Mouse (Mus musculus) brain, embryonic 18.5 days (tissue): ENCODE measurements around the gene Alcam.

ENCODE experiments used
- DNase-seq: peaks from one replicate; pipeline ENCODE4 v3.0.0-alpha.2; 2012; ENCODE audit warnings: low read depth, low spot score

The Alcam gene

DNA sequence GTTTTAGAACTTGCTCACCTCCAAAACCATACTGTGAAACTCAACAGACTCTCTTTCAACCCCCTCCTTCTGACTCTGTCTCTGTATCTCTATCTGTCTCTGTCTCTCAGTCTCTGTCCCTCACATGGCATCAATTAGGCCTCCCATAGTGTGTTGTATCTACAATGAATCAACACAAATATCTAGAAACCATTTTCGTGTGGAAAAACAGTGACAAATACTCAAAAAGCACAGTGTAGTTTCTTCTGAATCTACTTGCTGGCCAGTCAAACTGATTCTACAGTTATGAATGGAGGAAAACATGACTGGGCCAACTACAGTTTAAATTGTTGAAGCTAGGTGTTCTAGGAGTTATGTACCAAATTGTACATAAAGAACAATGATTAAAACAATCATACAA lies 10.8 kb downstream of the Alcam start:
- DNase-seq, result no peak

DNA sequence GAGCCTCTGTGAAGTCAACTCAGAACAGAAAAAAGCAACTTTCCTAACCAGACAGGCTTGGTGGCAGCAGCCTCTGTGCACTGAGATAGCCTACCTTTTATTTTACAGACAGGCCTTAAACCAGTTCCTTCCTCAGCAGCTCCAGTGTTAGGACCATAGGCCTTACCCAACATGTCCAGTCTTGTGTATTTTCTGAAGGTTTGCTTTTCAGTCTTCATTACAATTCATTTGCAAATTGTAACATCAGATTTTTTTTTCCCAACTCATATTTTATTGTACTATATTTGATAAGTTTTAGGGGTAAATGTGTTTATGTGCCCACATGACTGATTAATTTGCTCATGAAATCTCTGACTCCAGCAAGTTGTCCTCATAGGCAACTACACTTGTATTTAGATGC lies 14.3 kb downstream of the Alcam start:
- no peak for DNase-seq

DNA sequence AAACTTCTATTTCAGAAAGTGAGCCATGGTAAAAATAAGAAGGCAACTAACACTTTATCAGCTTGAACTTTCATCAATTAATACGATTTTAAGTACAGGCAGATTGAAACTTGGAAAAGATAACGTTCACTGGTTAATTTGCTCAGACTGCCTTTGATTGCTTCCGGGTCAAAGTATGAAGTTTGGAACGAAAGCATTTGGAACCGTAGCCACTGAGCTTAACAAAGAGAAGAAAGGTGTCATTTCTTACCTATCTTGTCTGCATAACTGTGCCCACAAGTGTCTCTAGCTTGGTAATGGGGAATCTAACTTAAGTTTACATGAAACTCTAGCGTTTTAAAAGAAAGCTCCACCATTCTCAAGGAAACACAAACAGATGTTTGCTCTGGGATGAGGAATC lies 14.9 kb downstream of the Alcam start:
- DNase-seq, result no peak

DNA sequence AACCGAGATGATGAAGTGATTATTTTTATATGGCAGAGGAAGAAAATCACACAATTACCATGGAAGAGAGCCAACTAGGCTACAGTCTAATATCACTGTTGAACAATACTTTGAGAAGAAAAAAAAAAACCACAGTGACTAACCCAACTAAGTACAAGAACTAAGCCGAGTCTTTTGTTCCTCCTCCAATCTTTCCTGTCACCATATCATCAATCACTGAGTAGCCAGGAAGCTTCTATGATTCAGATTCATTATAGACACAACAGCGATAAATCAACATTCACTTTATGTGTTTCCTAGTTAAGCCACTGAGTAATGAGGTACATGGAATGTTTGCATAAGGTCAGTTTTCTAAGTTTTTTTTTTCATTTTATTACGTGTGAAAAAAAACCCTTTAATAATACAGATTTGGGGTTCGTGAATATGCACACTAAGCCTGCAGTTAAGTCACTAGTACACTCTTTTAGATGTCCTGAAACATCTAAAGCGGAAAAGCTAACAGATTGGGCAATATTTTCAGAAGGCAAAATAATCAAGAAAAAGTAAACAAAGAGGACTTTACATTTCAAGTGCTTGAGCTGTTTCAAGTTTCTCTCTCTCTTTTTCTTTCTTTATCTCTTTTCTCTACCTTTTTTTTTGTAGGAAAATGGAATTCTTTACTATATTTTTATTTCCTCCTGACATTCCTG lies 15.5 kb downstream of the Alcam start:
- DNase-seq, result no peak

DNA sequence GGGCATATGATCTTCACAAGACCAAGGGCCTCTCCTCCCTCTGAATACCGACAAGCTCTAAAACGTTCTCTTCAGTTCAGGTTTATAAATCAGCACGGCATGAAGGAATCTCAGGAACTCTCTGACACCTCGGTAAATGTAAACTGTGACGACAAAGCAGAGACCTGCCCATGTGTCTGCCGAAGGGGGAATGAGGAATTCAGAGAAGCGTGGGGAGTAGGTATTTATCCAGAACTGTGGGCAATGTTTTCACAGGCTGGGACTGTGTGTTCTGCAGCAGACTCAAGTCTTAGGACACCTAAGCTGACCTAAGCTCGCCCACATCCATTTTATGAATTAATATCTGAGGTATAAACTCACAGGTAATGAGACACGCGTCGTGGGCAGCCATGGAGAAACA lies 20.7 kb downstream of the Alcam start:
- no peak for DNase-seq

DNA sequence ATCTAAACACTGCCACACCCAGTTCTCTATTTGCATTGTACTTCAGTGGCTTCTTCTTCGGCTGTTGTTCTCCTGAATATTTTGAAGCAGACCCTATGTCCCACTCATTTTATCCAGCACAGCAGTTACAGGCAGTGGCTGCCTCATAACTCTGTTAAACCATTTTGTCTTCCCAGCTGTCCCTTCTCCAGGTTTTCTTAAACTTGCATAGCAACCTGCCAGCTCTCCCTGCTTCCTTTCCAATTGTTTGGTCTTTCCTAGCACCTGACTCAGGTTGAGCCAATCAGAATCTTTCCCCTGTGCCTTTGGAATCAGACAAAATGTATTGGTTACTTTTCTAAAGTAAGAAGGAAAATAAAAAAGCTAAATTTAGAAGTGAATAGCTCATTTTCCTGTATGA lies 21.8 kb downstream of the Alcam start:
- DNase-seq, result no peak

DNA sequence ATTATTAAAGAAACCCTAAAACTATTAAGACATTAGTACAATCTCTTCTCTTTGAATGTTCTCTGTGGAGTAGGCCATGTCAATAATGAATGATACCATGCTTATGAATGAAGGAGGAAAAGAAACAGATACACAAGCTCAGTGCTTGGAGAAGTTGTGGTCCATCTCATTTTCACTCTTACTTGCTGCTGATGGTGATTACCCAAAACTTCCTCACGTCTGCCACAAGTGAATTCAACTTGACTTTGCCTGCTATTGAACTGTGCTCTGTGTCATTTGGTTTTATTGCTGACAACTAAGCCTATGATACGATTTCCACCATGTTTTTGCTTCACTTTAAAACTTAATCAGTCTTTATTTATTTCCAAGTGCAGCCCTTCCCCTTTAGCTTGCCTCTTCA lies 22.3 kb downstream of the Alcam start:
- DNase-seq, result no peak

DNA sequence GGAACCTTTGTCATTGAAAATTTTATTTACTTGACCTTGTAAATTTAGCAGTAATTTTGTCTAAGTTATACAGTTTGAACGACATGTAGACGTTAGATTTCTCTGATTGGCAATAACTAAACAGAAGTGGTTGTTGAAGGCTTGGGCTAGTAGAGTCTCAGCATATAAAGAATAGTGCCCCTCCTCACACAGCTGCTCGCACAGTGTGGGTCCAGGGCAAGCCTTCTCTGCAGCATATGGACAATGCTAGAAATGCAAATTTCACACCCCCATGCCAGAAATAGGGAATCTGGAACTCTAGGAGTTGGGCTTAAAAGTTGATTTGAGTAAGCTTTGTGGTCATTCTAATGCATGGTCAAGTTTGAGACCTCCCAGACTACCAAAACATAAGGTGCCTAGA lies 23.8 kb downstream of the Alcam start:
- DNase-seq, result no peak

DNA sequence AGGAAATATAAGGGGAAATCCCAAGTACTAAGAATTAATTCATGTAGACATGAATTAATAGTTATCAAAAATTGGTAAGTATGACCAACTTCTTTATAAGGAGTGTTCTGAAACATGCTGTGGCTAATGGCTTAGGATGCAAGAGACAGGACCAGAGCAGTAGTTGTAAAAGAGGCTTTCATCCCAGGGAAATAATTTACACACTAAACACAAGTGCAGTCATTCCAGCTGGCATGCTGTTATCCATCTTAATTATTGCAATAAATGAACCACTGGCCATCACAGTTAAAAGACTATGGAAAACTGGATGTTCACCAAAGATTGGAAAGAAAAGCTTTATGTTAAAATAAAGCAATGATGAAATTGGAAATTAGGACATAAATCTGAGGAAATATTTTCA lies 24.2 kb downstream of the Alcam start:
- DNase-seq, result no peak

DNA sequence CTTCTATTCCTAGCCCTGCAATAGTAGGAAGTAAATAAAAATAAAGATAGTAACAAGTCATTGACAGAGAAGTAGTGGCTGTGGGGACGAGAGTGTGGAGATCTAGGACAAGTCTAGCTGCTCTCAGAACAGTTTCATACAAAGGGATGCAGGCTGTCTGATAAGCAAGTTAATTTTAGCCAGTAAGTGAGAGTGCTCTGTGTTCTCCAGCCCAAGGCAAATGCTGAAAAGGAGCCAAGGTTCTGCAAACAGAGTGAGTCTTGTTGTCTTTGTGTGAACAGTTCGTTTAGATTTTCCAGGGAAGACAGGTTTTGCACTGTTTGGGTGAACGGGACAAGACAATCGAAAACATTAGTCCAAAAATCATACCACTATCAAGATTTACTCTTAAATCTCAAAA lies 25.4 kb downstream of the Alcam start:
- no peak for DNase-seq

DNA sequence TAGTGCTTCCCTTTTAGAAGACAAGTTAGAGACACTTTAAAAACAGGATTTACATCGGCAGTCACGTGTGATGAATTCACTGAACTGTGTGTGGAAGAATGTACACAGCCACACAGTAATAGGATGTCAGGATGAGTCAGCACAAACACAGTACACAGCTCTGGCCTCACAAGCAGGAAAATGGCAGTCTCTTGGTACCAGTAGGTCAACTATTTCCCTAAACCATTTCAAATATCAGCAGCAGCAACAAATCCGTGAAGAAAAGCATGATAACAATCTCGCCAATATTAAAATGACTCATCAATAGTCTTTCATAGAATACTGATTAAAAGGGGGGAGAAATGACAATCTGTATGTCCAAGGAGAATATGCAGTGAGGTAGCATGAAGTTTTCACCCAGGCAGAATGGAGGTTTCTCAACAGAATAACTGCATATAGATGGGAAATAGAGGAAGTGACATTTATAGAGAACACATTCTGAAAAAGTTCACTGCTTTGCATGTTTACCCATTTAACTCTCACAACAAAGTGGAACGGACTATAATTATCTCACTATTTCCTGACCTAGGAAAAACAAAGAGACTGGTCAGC lies 35.2 kb downstream of the Alcam start:
- no peak for DNase-seq

DNA sequence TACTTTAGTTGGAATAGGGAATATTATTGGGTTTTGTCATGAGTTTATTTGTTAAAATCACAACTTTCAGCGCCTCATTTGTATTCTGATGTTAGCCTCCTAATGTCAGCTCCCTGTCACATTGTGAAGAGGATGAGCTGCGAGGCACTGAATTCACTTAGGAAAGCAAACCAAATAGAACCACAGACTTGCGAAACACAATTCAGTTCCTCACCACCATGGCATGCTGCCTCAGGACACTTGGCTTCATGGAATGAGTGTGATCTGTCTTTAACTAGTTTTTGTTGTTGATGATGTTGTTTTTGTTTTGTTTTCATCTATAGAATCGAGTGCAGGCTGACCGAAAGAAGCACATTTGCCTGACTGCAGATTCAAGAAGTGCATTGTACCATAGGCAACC lies 35.9 kb downstream of the Alcam start:
- no peak for DNase-seq

DNA sequence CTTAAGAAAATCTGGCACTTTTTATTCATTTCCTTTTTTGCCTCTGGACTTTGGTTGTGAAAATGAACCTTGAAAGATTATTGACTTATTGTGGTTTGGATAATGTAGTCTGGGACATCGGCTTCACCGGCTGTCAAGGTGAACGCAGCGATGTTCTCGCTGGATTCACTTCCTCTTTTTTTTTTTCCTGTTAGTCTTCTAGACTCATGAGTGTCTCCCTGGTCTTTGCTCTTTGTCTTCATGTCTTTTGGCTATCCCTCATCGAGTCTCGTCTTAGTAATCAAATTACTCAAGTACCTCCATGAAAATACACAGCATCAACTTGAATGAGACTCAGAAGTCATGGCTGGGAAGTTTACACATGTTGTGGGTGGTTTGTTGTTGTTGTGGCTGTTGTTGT lies 36.7 kb downstream of the Alcam start:
- no peak for DNase-seq

DNA sequence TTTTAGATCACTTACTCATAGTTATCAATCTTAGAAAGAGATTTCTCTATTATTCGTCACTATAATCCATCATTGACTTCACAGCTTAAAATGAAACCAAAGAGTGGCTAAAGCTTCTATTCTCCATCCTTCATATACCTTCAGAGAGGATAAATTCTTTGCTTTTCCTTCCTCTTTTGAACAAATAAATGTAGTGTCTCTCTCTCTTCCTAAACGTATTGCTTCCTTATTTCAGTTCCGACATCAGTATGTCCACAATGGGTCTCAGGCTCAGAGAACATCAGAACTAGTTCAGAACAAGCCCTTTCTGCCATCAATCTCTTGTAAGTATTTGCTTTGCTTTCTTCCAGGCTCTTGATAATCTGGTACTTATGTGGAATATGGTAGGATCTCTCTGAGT lies 40.2 kb downstream of the Alcam start:
- no peak for DNase-seq

DNA sequence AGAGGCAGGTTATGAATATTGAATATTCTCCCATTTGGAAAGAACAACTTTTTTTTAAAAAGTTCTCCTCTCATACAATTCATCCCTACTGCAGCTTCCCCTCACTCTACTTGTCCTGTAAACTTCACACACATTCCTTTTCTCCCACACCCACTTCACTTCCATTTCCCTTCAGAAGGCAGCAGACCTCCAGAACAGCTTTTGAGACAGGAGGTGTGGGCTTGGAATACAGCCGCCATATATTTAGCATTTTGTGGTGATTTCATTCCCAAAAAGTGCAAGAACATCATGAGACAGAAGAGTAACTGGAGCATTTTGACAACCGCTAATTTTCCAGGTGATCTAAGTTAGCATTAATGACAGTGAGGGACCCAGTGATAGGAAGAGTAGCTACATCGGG lies 47.8 kb downstream of the Alcam start:
- DNase-seq, result no peak

DNA sequence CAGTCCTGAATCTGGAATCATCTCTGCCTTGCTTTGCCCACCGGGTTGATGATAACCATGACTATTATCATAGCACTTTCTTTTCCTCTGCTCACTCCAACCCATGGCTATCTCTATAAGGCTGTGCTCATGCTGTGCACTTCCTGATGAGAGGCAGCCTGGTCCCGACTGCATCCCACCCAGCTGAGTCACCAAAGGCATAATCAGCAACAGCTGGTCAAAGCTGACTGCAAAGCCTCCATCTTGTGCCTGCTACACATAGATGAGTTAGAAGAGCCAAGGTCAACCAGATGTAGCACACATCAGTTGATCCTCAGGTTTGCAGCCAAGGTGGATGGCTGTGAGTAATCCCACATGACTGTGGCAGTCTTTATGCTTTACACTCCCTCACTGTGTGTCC lies 48.6 kb downstream of the Alcam start:
- DNase-seq, result no peak

DNA sequence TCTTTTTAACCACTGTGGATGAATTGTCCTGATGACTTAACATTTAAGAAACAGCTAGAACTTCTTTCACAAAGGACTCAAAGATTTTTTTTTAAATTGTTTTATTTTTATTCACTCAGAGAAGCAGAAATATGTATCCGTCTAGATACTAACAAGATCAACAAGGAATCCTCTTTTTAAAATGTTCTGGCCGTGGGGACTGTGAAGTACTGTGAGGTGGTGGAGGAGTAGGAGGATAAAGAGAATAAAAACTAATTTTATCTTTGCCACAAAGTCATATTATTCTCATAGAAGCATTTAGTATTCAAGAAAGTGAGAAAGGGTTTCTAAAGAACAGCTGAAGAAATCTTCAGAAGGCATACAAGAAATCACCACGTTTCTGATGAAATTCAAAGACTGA lies 54.8 kb downstream of the Alcam start:
- DNase-seq, result no peak

DNA sequence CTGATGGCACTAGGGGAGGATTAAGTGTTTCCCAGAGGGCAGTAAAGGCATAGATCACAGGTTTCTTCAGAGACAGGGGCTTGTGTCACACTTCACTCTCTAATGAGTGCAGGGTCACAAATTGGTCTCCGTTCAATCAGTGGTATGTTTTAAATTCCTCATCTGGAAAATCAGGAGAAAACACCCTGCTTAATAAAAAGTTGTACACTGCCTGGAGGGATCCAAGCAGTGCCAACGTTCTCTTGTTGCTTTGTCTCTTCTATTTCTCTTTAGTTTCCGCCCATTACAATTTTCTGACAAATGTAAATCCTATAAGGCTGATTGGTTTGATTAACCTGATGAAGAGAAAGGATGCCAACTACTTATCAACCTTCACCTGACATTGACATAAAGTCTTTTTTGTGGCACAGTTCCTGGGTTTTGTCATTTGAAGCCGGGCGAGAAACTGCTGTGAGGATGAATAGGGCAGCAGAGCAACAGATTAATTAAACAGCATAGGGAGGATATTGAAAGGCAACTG lies 67.0 kb downstream of the Alcam start:
- no peak for DNase-seq

DNA sequence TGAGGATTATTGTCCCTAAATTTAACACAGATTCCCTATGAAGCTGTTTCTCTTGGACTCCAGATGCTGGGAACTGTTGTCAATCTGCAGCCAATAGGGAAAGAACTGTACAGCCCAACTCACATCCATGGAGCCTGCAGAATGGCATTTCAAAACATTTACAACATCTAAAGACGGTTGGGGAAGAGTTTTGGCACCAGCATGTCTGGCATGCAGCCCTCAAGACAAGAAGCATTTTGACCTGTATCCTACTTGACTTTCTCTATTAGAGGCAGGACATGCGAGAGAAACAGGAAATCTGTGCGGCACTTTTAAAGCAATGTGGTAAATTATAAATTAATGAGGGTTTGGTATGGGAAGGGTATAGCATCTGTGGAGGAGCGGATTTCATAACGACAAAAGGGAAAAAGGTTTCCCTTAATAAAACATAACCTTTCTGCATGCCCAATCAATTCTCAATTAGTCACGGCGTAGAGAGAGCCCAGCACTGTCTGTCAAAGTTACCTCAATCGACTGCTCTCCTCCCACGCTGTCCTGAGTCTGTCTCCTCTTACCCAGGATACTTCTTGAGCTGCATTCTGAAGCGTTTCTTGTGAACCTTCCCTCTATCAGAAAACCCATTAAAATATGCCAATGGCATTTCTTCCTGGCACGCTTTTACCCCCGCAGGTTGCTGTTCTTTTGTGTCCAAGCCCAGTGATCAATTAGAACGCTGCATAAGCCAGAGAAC lies 70.3 kb downstream of the Alcam start:
- DNase-seq, result no peak

DNA sequence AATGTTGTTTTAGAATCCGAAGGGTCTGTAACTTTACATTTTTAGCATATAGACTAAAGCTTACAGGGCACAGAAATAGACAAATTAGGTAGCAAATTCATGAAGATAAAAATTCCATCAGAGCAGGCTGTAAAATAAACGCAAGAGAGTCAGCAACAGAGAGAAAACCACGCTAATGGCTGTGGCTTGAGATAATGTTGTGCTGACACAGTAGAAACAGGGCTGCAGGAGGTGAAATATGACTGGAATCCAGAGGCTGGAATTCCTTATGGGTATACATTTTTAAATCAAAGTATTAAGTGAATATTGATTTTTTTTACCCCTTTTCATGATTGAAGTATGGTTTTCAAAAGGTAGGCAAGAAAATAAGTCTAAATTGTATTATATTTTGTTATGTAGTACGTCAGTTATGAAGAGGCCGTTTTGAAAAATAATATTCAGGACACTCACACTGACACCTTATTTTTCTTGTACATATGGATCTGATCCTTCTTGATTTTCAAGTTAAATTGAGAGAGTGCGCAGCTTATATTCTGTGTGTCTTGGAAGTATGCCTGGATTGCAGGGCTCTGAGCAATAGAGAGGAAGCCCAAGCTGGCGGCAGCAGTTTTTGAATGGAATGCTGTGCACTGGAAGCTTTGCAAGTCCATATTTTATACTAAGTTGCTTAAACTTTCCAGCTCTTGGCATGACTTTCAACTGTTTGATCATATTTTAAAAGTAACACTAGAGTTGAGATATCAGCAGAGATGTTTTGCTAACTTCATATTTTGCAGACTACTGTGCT lies 74.9 kb downstream of the Alcam start:
- DNase-seq, result no peak

DNA sequence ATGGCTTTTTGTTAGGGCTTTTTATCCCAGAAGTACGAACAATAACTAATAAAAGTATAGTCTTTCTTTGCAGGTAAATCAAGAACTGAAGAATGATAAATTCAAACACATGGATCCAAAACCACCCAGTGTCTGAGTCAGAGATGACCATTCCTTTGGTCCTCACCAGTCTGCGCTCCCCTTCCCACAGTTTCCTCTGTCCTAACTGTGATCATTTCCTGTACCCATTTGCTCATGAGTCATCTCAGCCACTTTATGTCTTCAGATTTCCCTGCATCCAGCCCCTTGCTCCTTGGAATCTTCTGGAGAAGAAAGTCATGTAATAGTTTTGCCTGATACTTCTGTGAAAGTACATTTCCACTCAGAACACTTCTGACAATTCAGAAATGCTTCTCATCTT lies 77.0 kb downstream of the Alcam start:
- no peak for DNase-seq

DNA sequence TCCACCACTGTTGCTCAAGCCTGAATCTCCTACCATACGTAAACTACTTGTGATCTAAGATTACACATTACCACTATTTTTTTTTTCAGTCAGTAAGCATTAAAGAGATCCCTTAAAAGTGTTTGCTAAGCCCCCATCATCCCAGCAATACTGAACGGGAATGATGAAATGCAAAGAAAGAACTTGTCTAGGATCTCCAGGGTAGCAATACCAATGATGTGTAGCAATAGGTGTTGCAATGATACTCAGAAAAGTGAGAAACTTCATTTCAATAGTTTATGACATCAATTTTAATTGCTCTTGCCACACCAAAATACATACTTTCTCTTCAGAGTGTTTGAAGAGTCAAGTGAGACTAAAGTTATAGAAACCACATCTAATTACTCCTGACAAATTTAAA lies 81.9 kb downstream of the Alcam start:
- DNase-seq, result no peak
